Mouse (Mus musculus) embryonic facial prominence, embryonic 14.5 days (tissue): ENCODE measurements around the gene Arsj. TPM values are rescaled to one million over a fixed set of nuclear protein-coding genes. Genes with fewer than 3 reads are reported as not detected.

Source experiments
- ATAC-seq: fragments of 200-750 bp; cut with Nextera tagmentation; 2 replicates; pipeline ENCODE4 v1.8.0; 2017; ENCODE audit warnings: low read depth, moderate number of reproducible peaks, moderate TSS enrichment
- DNase-seq: peaks from one replicate; pipeline ENCODE4 v3.0.0-alpha.2; 2015; ENCODE audit warnings: low spot score
- H3K27ac ChIP-seq: fragments of 300-500 bp; sonication (generic); replicated peaks from 2 replicates; pipeline ENCODE4 v1.5.1; 2014; ENCODE audit warnings: low read depth, mild to moderate bottlenecking, low read length, moderate library complexity
- H3K27me3 ChIP-seq: fragments of 300-500 bp; sonication (generic); replicated peaks from 2 replicates; pipeline ENCODE4 v1.6.1; 2014; ENCODE audit warnings: low read length; ENCODE audit not compliant: control insufficient read depth, insufficient read depth
- H3K36me3 ChIP-seq: fragments of 300-500 bp; sonication (generic); 2 replicates; pipeline ENCODE4 v1.6.1; 2014; ENCODE audit warnings: low read length, mixed read lengths; ENCODE audit not compliant: control insufficient read depth, insufficient read depth
- H3K4me1 ChIP-seq: fragments of 300-500 bp; sonication (generic); 2 replicates; pipeline ENCODE4 v1.6.1; 2014; ENCODE audit warnings: antibody characterized with exemption, low read length; ENCODE audit not compliant: control insufficient read depth, insufficient read depth
- H3K4me2 ChIP-seq: fragments of 300-500 bp; sonication (generic); 2 replicates; pipeline ENCODE4 v1.6.1; 2014; ENCODE audit warnings: low read depth, mild to moderate bottlenecking, low read length, moderate library complexity, mixed read lengths
- H3K4me3 ChIP-seq: fragments of 300-500 bp; sonication (generic); 2 replicates; pipeline ENCODE4 v1.5.1; 2014; ENCODE audit warnings: low read depth, mild to moderate bottlenecking, low read length
- H3K9ac ChIP-seq: fragments of 300-500 bp; sonication (generic); 2 replicates; pipeline ENCODE4 v1.6.1; 2014; ENCODE audit warnings: low read depth, mild to moderate bottlenecking, low read length, moderate library complexity, mixed read lengths
- H3K9me3 ChIP-seq: fragments of 300-500 bp; sonication (generic); 2 replicates; pipeline ENCODE4 v1.6.1; 2016; ENCODE audit warnings: low read length; ENCODE audit not compliant: control insufficient read depth
- WGBS: fragments of 180-500 bp; shearing (Covaris S2); extraction: QIAGEN DNeasy Blood & Tissue Kit; methylation state at CpG from one replicate; pipeline ENCODE4 v1.1.7; 2014; 5-methylcytosine and 5-hydroxymethylcytosine counted together
- polyA plus RNA-seq: library from polyadenylated mRNA; unstranded; fragments of >200 nt; fragmentation: Nextera tagmentation; extraction: Ambion mirVana; gene quantifications from 2 replicates; pipeline ENCODE4 v1.2.1, GENCODE M21; 2014

The Arsj gene
- polyA plus RNA-seq, 1 experiment from 2014 or later = 5.0 TPM

DNA sequence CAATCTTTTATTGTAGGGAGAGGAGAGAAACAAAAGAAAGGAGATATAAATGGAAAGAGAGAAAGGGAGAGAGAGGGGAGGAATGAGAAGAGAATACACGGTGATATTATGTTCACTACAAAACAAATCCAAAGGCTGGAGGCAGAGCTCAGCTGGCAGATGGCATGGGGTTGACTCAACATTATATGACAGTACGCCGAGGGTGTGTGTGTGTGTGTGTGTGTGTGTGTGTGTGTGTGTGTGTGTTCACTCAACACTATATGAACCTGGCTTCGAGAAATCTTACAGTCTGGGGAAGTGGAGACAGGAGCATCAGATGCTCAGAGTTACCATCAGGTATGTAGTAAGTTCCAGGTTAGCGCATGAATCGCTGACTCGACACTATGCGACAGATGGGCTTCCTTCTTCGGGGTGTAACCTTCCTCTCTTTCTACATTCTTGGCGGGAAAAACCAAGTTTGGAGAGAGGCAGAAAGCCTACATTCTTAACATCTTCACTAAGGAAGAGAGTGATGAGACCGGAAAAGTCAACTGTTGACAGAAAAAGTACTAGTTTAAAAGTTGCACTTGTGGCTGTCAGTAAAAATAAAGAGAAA lies 456 bp upstream of the Arsj start:
- ATAC-seq (no peak), DNase-seq (no peak)
- Histone ChIP-seq H3K27ac (no peak overlapping the region), H3K36me3 (no peaks in the 10 kb centered on the region), H3K9me3 (no peaks in the 10 kb centered on the region), H3K27me3 (no peaks in the 10 kb centered on the region), H3K4me1 (0 out of 2 replicates have a peak, but pooled peaks cover 4% of the 10 kb centered on the region), H3K9ac (no peak overlapping the region), H3K4me2 (peak overlapping the region; percentile 92), H3K4me3 (peak overlapping the region; percentile 51)
- WGBS = 76% methylated on average over 11 of the region's 11 CpGs

DNA sequence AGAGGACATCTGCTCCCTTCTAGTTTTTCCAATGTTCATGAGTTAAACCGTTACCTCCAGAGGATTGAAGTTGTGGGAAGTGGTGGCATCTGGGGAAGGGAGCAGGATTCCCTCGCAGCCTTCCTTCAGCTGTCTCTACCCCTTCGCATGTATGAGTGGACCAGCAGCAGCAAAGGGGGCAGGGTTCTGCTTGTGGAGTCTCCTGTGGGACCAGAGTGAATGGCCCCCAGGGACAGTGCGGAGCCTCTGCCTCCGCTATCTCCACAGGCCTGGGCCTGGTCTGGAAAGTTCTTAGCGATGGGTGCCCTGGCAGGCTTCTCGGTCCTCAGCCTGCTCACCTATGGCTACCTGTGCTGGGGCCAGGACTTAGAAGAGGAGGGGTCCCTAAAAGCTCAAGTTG lies 1.1 kb downstream of the Arsj start:
- WGBS = 80% methylated on average over 7 of the region's 7 CpGs

DNA sequence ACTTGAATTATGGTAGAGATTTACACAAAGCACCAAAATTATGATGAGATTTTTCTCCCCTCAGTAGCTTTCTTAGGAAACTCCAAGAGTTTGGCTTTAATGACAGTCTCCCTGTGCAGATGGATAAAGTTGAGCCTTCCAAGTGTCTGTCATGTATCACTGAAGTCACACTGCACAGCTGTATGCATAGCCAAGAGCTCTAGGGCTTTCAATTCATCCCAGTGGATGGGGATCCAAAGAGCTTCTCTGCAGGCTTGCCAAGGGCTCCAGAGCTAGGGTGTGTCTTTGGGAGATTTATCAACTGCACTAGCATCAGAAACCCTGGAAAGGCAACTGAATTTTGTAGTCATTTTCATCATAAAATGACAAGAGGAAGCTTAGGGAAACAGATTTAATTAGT lies 7.1 kb downstream of the Arsj start:
- H3K4me3 ChIP-seq = no peak overlapping the region

More for the DNA sequence above, 1.1 kb downstream of the Arsj start:
- ATAC-seq (no peak), DNase-seq (no peak)
- Histone ChIP-seq H3K36me3 (no peaks in the 10 kb centered on the region), H3K4me3 (peak overlapping the region; percentile 51), H3K27ac (no peak overlapping the region), H3K9me3 (no peaks in the 10 kb centered on the region), H3K4me1 (0 out of 2 replicates have a peak, but pooled peaks cover 4% of the 10 kb centered on the region), H3K9ac (peak overlapping the region; percentile 77; the same call in 1 of the 2 replicates), H3K4me2 (peak overlapping the region; percentile 92), H3K27me3 (no peaks in the 10 kb centered on the region)

DNA sequence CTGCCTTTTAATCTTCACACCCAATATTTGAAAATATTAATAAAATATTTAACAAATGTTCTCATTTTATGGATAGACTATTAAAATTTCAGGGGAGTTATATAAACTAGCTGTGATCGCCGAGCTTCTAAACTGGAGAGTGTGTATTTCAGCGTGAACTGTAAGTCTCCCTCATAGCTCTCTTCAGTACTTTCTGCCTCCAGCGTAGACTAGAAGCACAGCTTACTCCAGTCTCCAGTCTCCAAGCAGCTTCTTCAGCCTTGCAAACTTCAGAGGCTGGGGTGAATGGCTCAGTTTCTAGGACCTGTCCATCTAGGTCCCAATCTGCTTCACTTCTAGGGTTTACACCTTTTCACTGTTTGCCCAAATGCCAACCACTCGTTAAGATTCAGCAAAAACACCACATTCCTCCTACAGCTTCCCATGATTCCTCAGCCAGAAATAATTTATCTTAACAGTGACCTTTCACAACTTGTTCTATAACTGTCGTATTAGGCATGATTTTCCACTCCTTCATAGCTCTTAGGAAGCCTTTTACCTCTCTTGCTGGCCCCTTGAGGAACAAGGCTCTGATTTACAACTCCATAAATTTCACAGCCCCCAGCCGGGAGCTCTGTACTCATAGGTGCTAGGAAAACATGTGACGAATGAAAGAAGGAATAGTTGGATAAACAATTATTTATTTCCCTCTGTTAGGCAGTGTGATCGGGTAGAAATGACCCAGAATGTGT lies 9.5 kb downstream of the Arsj start:
- no peaks in the 10 kb centered on the region for H3K9me3 ChIP-seq
- no peak overlapping the region for H3K27ac ChIP-seq
- H3K4me1 ChIP-seq = no peaks in the 10 kb centered on the region
- 65% methylated on average over 9 of the region's 9 CpGs for WGBS
- H3K4me2 ChIP-seq = no peak overlapping the region
- no peak overlapping the region for H3K4me3 ChIP-seq
- H3K9ac ChIP-seq = no peak overlapping the region
- DNase-seq (no peak), ATAC-seq (no peak)
- H3K27me3 ChIP-seq = no peaks in the 10 kb centered on the region
- no peaks in the 10 kb centered on the region for H3K36me3 ChIP-seq

More for the DNA sequence above, 7.1 kb downstream of the Arsj start:
- DNase-seq (peak; percentile 34), ATAC-seq (no peak)
- H3K36me3 ChIP-seq = no peaks in the 10 kb centered on the region
- H3K4me1 ChIP-seq = no peaks in the 10 kb centered on the region
- H3K27ac ChIP-seq = no peak overlapping the region
- H3K9me3 ChIP-seq = no peaks in the 10 kb centered on the region
- no peaks in the 10 kb centered on the region for H3K27me3 ChIP-seq
- no peak overlapping the region for H3K9ac ChIP-seq
- no peak overlapping the region for H3K4me2 ChIP-seq

DNA sequence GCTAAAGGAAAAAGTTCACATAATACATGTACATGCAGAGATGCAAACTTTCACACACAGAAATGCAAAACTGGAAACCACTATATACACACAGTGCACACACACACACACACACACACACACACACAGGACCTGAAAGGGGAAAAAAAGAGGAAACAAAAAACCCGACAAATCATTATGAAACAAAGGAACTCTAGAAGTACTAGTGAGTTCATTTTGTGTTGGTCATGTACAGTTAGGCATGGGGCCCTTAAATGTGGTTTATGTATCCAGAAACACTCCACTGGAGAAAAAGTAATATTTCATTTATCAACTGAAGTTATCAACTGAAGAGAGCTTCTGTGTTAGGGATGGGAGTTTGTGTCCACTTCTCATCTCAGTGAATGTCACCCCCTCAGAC lies 10.2 kb downstream of the Arsj start:
- no peaks in the 10 kb centered on the region for H3K4me1 ChIP-seq
- H3K9ac ChIP-seq = no peak overlapping the region
- no peak overlapping the region for H3K4me2 ChIP-seq
- H3K4me3 ChIP-seq = no peak overlapping the region
- H3K36me3 ChIP-seq = no peaks in the 10 kb centered on the region
- 68% methylated on average over 1 of the region's 1 CpGs for WGBS
- no peak overlapping the region for H3K27ac ChIP-seq
- ATAC-seq = no peak
- H3K9me3 ChIP-seq = no peaks in the 10 kb centered on the region
- H3K27me3 ChIP-seq = no peaks in the 10 kb centered on the region
- no peak for DNase-seq

DNA sequence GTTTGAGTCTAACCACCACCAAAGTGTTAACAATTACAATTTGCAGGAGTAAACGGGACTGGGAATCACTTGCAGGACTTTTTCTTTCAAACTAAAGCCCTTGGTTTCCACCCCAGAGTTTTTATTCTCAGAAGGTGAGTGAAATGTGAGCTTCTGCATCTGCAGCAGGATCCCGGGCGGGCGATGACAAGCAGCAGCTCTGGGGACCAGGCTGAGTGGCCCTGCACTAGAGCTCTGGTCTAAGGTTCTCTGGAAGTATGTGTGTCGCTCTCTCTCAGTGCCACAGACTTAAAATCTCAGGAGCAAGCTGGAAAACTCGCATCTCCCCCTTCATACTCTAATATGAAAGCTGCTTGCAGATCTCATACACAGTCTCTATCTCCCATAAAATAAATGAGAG lies 15.8 kb downstream of the Arsj start:
- H3K9me3 ChIP-seq = no peaks in the 10 kb centered on the region
- no peaks in the 10 kb centered on the region for H3K27me3 ChIP-seq
- no peak overlapping the region for H3K4me3 ChIP-seq
- no peak overlapping the region for H3K9ac ChIP-seq
- DNase-seq (no peak), ATAC-seq (no peak)
- 47% methylated on average over 6 of the region's 6 CpGs for WGBS
- H3K27ac ChIP-seq = no peak overlapping the region
- H3K4me1 ChIP-seq = no peaks in the 10 kb centered on the region
- H3K36me3 ChIP-seq = no peaks in the 10 kb centered on the region
- no peak overlapping the region for H3K4me2 ChIP-seq

DNA sequence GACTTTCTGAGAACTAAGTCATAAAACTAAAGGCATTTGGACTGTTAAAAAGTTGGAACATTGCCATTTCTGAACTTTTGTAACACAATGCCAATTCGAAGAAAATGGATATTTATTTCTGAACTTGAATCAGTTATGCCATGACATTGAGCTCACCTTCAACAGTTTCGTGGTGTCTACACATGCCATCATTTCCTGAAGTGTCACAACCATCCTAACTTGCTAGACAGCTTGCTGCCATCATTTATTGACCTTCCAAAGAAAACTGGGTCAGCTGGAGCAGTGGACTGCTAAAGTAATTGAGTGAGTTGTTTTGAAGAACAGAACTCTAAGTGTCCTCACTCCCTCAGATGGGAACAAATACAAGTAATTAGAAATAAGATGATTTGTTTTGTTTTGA lies 16.2 kb downstream of the Arsj start:
- no peak overlapping the region for H3K4me2 ChIP-seq
- WGBS = 45% methylated on average over 2 of the region's 2 CpGs
- ATAC-seq (no peak), DNase-seq (no peak)
- no peak overlapping the region for H3K9ac ChIP-seq
- H3K36me3 ChIP-seq = no peaks in the 10 kb centered on the region
- no peaks in the 10 kb centered on the region for H3K27me3 ChIP-seq
- H3K27ac ChIP-seq = no peak overlapping the region
- no peak overlapping the region for H3K4me3 ChIP-seq
- H3K4me1 ChIP-seq = no peaks in the 10 kb centered on the region
- no peaks in the 10 kb centered on the region for H3K9me3 ChIP-seq

DNA sequence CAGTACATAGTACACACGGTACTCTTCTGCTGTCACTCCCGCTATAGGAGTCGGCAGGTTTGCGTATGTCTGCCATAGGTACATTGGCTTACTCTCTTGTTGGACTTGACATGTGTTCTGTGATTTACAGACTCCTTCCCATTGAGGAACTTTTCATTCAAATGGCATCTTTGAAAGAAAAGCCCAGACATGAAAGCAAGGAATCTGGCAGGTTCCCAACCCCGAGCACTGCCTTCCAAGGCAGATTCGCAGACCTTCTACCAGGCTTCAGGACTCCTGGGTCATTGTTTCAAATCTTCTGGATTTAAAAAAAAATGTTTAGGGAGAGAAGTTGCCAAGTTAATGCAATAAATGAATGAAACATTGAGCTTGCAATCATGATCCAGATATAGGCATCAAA lies 19.8 kb downstream of the Arsj start:
- ATAC-seq (no peak), DNase-seq (no peak)
- no peaks in the 10 kb centered on the region for H3K36me3 ChIP-seq
- H3K27ac ChIP-seq = no peak overlapping the region
- H3K9me3 ChIP-seq = no peaks in the 10 kb centered on the region
- WGBS = 84% methylated on average over 6 of the region's 6 CpGs
- H3K4me2 ChIP-seq = no peak overlapping the region
- no peaks in the 10 kb centered on the region for H3K4me1 ChIP-seq
- no peak overlapping the region for H3K4me3 ChIP-seq
- H3K9ac ChIP-seq = no peak overlapping the region
- no peaks in the 10 kb centered on the region for H3K27me3 ChIP-seq
